Mouse (Mus musculus) embryonic fibroblast, embryonic 13.5 days (primary cell): ENCODE measurements around the gene Crtap.

Source experiments
- CTCF ChIP-seq: IDR thresholded peaks from 2 replicates; pipeline ENCODE4 v1.5.1; 2011; ENCODE audit warnings: mild to moderate bottlenecking, control low read depth, low read length, moderate library complexity, borderline replicate concordance; ENCODE audit not compliant: insufficient read depth
- POLR2A ChIP-seq: IDR thresholded peaks from 2 replicates; pipeline ENCODE4 v1.6.1; 2011; ENCODE audit warnings: low read depth, mild to moderate bottlenecking, control low read depth, low read length, moderate library complexity

DNA sequence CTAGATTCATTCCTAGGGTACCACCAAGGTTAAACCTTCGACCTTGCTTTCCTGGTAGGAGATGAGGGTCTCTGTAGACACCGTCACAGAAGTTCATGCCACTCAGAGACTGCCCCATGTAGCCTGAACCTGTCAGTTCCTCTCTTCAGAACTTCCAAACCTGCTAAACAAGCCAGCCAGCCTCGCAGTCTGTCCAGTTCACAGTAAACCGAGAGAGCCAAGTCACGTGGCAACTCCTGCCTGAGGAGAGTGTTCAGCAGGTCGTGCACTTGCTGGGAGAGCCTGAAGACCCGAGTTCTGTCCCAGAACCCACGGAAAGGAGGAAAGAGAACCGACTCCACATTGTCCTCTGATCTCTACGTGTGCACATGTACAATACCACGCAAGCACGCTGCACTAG lies 23.4 kb upstream of the Crtap start:
- TF ChIP-seq CTCF (no peak), POLR2A (no peak)
